Mouse (Mus musculus) CH12.LX (cell line): ENCODE results near the gene Col23a1. TPM values are rescaled to one million over a fixed set of nuclear protein-coding genes. Genes with fewer than 3 reads are reported as not detected.

ENCODE experiments used
- DNase-seq: peaks from one replicate; pipeline ENCODE4 v3.0.0-alpha.2; 2013; ENCODE audit errors: extremely low read depth
- H3K27ac ChIP-seq: 2 replicates; pipeline ENCODE4 v1.5.1; 2012; ENCODE audit warnings: low read depth, mild to moderate bottlenecking, control low read depth, moderate library complexity; ENCODE audit not compliant: insufficient read depth
- H3K27me3 ChIP-seq: replicated peaks from 2 replicates; pipeline ENCODE3; 2012; ENCODE audit warnings: inconsistent platforms
- H3K36me3 ChIP-seq, 2 experiments: replicated peaks in 1 of 2; 2 replicates each; pipeline versions ENCODE3 to v1.6.1; 2012; ENCODE audit warnings: inconsistent platforms in 1 of 2, low read length in 1 of 2, mild to moderate bottlenecking in 1 of 2, mixed read lengths in 1 of 2, moderate library complexity in 1 of 2; ENCODE audit not compliant: control insufficient read depth in 1 of 2, insufficient read depth in 1 of 2
- H3K4me1 ChIP-seq, 2 experiments: 2 replicates each; pipeline ENCODE4 v1.6.1; 2012; ENCODE audit warnings: inconsistent platforms in 1 of 2, moderate library complexity in 1 of 2; ENCODE audit not compliant: insufficient read depth in 2 of 2, control insufficient read depth in 1 of 2
- H3K4me2 ChIP-seq: 2 replicates; pipeline ENCODE4 v1.6.1; 2012; ENCODE audit warnings: low read depth, mild to moderate bottlenecking, control low read depth; ENCODE audit not compliant: poor library complexity, insufficient read depth, severe bottlenecking
- H3K4me3 ChIP-seq, 3 experiments: fragments of 150-350 bp in 1 of 3; sonication (generic) in 1 of 3; replicated peaks in 1 of 3; 2 replicates each; pipeline versions ENCODE3 to v1.5.1; 2011 to 2012; ENCODE audit warnings: low read depth in 2 of 3, low read length in 2 of 3, mild to moderate bottlenecking in 2 of 3, moderate library complexity in 2 of 3, control low read depth in 1 of 3, improper control_type of control experiment in 1 of 3, inconsistent platforms in 1 of 3, mixed read lengths in 1 of 3; ENCODE audit not compliant: poor library complexity in 1 of 3
- H3K79me2 ChIP-seq: replicated peaks from 2 replicates; pipeline ENCODE4 v1.6.1; 2012; ENCODE audit warnings: mild to moderate bottlenecking, moderate library complexity; ENCODE audit not compliant: control insufficient read depth, poor library complexity, insufficient read depth, severe bottlenecking; ENCODE audit errors: extremely low read depth
- H3K9ac ChIP-seq: 2 replicates; pipeline ENCODE4 v1.6.1; 2012; ENCODE audit warnings: low read depth, mild to moderate bottlenecking, control low read depth, moderate library complexity; ENCODE audit not compliant: insufficient read depth
- H3K9me3 ChIP-seq: replicated peaks from 2 replicates; pipeline ENCODE3; 2012; ENCODE audit warnings: low read length, inconsistent platforms, mixed read lengths
- CHD1 ChIP-seq: IDR thresholded peaks from 2 replicates; pipeline ENCODE4 v1.6.1; 2012; ENCODE audit warnings: low read depth, low read length, improper control_type of control experiment, inconsistent platforms
- CTCF ChIP-seq, 2 experiments: IDR thresholded peaks in 1 of 2; conservative IDR thresholded peaks in 1 of 2; 2 replicates each; pipeline ENCODE4 v1.5.1; 2011 to 2012; ENCODE audit warnings: low read depth in 2 of 2, low read length in 2 of 2, improper control_type of control experiment in 1 of 2, inconsistent platforms in 1 of 2, mild to moderate bottlenecking in 1 of 2, moderate library complexity in 1 of 2
- E2F4 ChIP-seq: IDR thresholded peaks from 2 replicates; pipeline ENCODE4 v1.6.1; 2011; ENCODE audit warnings: low read depth, low read length, improper control_type of control experiment; ENCODE audit not compliant: insufficient replicate concordance
- ELF1 ChIP-seq: IDR thresholded peaks from 2 replicates; pipeline ENCODE4 v1.6.1; 2014; ENCODE audit warnings: low read depth, mild to moderate bottlenecking, inconsistent platforms, low read length, improper control_type of control experiment
- ETS1 ChIP-seq: conservative IDR thresholded peaks from 2 replicates; pipeline ENCODE4 v1.6.1; 2012; ENCODE audit warnings: low read depth, mild to moderate bottlenecking, inconsistent platforms, low read length, improper control_type of control experiment, moderate library complexity
- GABPA ChIP-seq: IDR thresholded peaks from 2 replicates; pipeline ENCODE4 v1.6.1; 2012; ENCODE audit warnings: low read depth, low read length, improper control_type of control experiment, inconsistent platforms; ENCODE audit not compliant: insufficient replicate concordance
- IRF4 ChIP-seq: IDR thresholded peaks from 2 replicates; pipeline ENCODE4 v1.6.1; 2014; ENCODE audit warnings: low read depth, mild to moderate bottlenecking, inconsistent platforms, low read length, improper control_type of control experiment
- MAFK ChIP-seq: IDR thresholded peaks from 2 replicates; pipeline ENCODE4 v1.6.1; 2011; ENCODE audit warnings: low read length, improper control_type of control experiment; ENCODE audit not compliant: insufficient replicate concordance
- MEF2A ChIP-seq: IDR thresholded peaks from 2 replicates; pipeline ENCODE4 v1.6.1; 2014; ENCODE audit warnings: low read depth, mild to moderate bottlenecking, inconsistent platforms, low read length, improper control_type of control experiment, borderline replicate concordance
- MYC ChIP-seq: IDR thresholded peaks from 2 replicates; pipeline ENCODE4 v1.6.1; 2011; ENCODE audit warnings: low read depth, mild to moderate bottlenecking, improper control_type of control experiment, low read length
- NELFE ChIP-seq: IDR thresholded peaks from 2 replicates; pipeline ENCODE4 v1.6.1; 2011; ENCODE audit warnings: low read depth, low read length, improper control_type of control experiment
- NRF1 ChIP-seq: IDR thresholded peaks from 2 replicates; pipeline ENCODE4 v1.6.1; 2014; ENCODE audit warnings: low read depth, mild to moderate bottlenecking, inconsistent platforms, low read length, improper control_type of control experiment, moderate library complexity
- POLR2A ChIP-seq: IDR thresholded peaks from 2 replicates; pipeline ENCODE4 v1.6.1; 2011; ENCODE audit warnings: low read depth, mild to moderate bottlenecking, improper control_type of control experiment, low read length
- POLR2AphosphoS2 ChIP-seq: IDR thresholded peaks from 2 replicates; pipeline ENCODE4 v1.6.1; 2011; ENCODE audit warnings: low read depth, low read length, improper control_type of control experiment
- SIN3A ChIP-seq: IDR thresholded peaks from 2 replicates; pipeline ENCODE4 v1.6.1; 2012; ENCODE audit warnings: low read length, improper control_type of control experiment, inconsistent platforms
- TBP ChIP-seq: conservative IDR thresholded peaks from 2 replicates; pipeline ENCODE4 v1.6.1; 2011; ENCODE audit warnings: low read depth, low read length, improper control_type of control experiment
- TCF12 ChIP-seq: IDR thresholded peaks from 2 replicates; pipeline ENCODE4 v1.6.1; 2014; ENCODE audit warnings: low read depth, mild to moderate bottlenecking, inconsistent platforms, low read length, improper control_type of control experiment
- USF1 ChIP-seq: IDR thresholded peaks from 2 replicates; pipeline ENCODE4 v1.6.1; 2014; ENCODE audit warnings: low read depth, mild to moderate bottlenecking, inconsistent platforms, low read length, improper control_type of control experiment
- USF2 ChIP-seq: conservative IDR thresholded peaks from 2 replicates; pipeline ENCODE4 v1.6.1; 2011; ENCODE audit warnings: low read depth, low read length, improper control_type of control experiment
- ZKSCAN1 ChIP-seq: IDR thresholded peaks from 2 replicates; pipeline ENCODE4 v1.6.1; 2012; ENCODE audit warnings: low read depth, inconsistent platforms, low read length, improper control_type of control experiment, borderline replicate concordance
- ZMIZ1 ChIP-seq: IDR thresholded peaks from 2 replicates; pipeline ENCODE4 v1.6.1; 2012; ENCODE audit warnings: low read depth, mild to moderate bottlenecking, inconsistent platforms, low read length, improper control_type of control experiment
- dilution Hi-C: fragments of 300-500 bp; cut with MboI; formaldehyde crosslinking; loops from 2 replicates; pipeline ENCODE4 v1.14.3; 2020; ENCODE audit warnings: low sequenced_read_pairs; ENCODE audit not compliant: extremely low pct_unique_long_range_greater_than_20kb, extremely low pct_ligation_motif_present
- in situ Hi-C: fragments of 300-500 bp; cut with MboI; formaldehyde crosslinking; loops from 3 replicates; pipeline ENCODE4 v1.14.3; 2019; ENCODE audit warnings: low sequenced_read_pairs, low pct_ligation_motif_present, low pct_unique_long_range_greater_than_20kb, mixed read lengths
- polyA plus RNA-seq: library from polyadenylated mRNA; unstranded; fragments of >175 nt; gene quantifications from 2 replicates; pipeline ENCODE4 v1.2.1, GENCODE M21; 2012; ENCODE audit warnings: low read depth; ENCODE audit not compliant: insufficient read length
- total RNA-seq, 2 experiments: library from RNA; depleted of rRNA; stranded (reverse); fragments of 300-350 nt in 1 of 2; fragments of >200 nt in 1 of 2; gene quantifications; 2 replicates each; pipeline ENCODE4 v1.2.3; 2012 to 2014

The Col23a1 gene
- total and polyA plus RNA-seq, 3 experiments = 0.04 to 0.20 (median 0.08) TPM

DNA sequence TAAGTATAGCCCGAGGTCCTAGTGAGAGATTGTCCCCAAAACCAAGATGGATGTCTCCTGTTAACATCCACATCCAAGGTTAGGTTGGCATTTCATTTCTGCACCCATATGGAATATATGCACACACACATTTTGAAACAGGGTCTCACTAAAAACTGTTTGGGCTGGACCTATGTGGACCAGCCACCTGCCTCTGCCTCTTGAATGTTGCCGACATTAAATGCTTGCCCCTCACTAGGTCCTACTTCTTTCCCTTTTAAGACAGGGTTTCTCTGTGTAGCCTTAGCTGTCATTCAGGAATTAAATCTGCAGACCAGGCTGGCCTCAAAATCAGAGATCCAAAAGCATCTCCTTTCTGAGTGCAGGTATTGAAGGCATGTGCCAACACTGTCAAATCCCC lies 307.8 kb downstream of the Col23a1 start:
- in situ Hi-C loops = no loop called here
- peaks cover 91 to 98% of the 10 kb centered on the region in 2 experiments for H3K36me3 ChIP-seq
- peaks cover 2 to 37% of the 10 kb centered on the region in 2 experiments; a peak in 2 of 4 replicates for H3K4me1 ChIP-seq
- H3K27me3 ChIP-seq = no peaks in the 10 kb centered on the region
- H3K4me3 ChIP-seq = no peak overlapping the region
- H3K9ac ChIP-seq = no peak overlapping the region
- no peak overlapping the region for H3K27ac ChIP-seq
- H3K79me2 ChIP-seq = peaks cover 25% of the 10 kb centered on the region
- DNase-seq = no peak
- TF ChIP-seq POLR2AphosphoS2 = peak; percentile 73
- no peak; the same call in 1 of the 2 replicates for TF ChIP-seq POLR2A
- peak; percentile 1; the same call in 1 of the 2 replicates for TF ChIP-seq ZMIZ1
- TF ChIP-seq ETS1 = no peak
- TF ChIP-seq, all 38 proteins: peak for 2
- Histone ChIP-seq H3K9me3 (no peaks in the 10 kb centered on the region), H3K4me2 (no peak overlapping the region)
- dilution Hi-C loops = no loop called here

DNA sequence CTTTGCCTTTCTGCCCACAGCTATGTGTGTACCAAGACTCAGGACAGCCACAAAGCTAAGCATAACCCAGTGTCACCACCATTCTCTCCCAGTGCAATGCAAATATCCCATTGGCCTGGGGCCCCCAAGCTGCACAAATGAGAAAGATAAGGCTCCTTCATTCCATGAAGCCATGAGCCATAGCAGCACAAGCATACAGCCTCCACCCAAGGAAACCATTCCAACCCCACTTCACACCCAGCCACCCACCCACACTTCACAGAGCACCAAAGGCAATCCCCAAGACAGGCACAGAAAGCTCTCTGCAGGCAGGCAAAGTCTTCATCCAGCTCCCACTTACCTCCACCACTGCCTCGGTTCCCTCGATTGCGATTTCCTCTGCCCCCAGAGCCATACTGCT lies 312.5 kb downstream of the Col23a1 start:
- Histone ChIP-seq H3K4me1 (peaks cover 6 to 61% of the 10 kb centered on the region in 2 experiments), H3K9me3 (no peaks in the 10 kb centered on the region), H3K27ac (no peak overlapping the region), H3K4me2 (no peak overlapping the region), H3K9ac (no peak overlapping the region), H3K27me3 (no peaks in the 10 kb centered on the region), H3K79me2 (peaks cover 65% of the 10 kb centered on the region), H3K4me3 (no peak overlapping the region), H3K36me3 (peaks cover 78 to 86% of the 10 kb centered on the region in 2 experiments)
- dilution Hi-C loops = no loop called here
- in situ Hi-C loops = no loop called here
- DNase-seq = no peak
- TF ChIP-seq NELFE (peak; percentile 47; the same call in 1 of the 2 replicates), SIN3A (no peak), E2F4 (no peak), ZMIZ1 (peak; percentile 54; the same call in 1 of the 2 replicates), USF2 (no peak)

DNA sequence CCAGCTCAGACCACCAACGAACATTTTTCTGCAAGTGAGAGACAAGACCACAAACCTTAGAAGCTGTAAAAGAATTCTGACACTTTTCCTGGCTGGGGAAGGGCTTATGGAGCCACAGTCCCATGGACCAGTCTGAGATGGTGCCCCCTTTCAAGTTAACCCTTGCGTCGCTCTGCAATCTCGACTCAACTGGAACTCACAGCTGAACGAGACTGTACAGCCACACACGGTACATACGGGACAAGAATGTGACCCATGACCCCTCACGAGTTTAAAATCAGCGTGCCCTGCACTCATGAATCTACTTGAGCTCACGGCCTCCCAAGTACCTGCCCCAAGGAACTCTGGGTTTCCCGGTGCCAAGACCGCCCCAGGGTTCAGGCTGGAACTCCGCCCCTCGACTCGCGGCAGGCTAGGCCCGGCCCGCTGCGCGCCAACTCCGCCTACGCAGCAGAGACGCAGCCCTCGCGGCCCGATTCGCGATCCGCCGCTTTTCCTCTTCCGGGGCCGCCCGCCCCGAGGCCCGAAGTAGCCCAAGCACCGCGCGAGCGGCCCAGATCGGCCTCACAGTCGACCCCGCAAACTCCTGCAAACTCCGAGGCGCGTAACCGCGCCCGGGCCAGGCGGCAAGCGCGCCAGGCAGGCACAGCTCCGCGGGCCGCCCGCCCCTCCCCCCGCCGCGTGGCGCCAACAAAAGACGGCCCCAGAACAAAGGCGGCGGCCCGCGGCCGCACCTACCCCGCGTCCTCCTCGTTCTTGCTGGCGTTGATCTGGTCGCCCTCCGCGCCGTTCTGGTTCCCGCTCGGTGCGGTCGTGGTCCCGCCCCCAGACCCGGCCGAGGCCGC lies 316.1 kb downstream of the Col23a1 start:
- peaks cover 6 to 54% of the 10 kb centered on the region in 2 experiments for H3K4me1 ChIP-seq
- in situ Hi-C loops (no loop called here), dilution Hi-C loops (no loop called here)
- H3K27ac ChIP-seq = peak overlapping the region; percentile 79
- peak overlapping the region; percentile 84 for H3K4me2 ChIP-seq
- H3K79me2 ChIP-seq = peaks cover 55% of the 10 kb centered on the region
- DNase-seq = peak; percentile 80
- peaks cover 44 to 51% of the 10 kb centered on the region in 2 experiments for H3K36me3 ChIP-seq
- no peaks in the 10 kb centered on the region for H3K27me3 ChIP-seq
- H3K9me3 ChIP-seq = no peaks in the 10 kb centered on the region
- peak overlapping the region; percentile 94 for H3K9ac ChIP-seq
- peak overlapping the region; percentile 88 to 99 (median 97) for H3K4me3 ChIP-seq
- TF ChIP-seq POLR2A = peak; percentile 64
- peak; percentile 80 for TF ChIP-seq NRF1
- 0 out of 2 replicates have a peak, but pooled peaks have one; percentile 16 for TF ChIP-seq TBP
- peak; percentile 83 for TF ChIP-seq SIN3A
- TF ChIP-seq E2F4 = no peak
- TF ChIP-seq POLR2AphosphoS2 = peak; percentile 74; the same call in 1 of the 2 replicates
- TF ChIP-seq ETS1 = no peak
- TF ChIP-seq MEF2A = no peak; the same call in 1 of the 2 replicates
- TF ChIP-seq USF1 = no peak
- TF ChIP-seq MAFK = no peak
- TF ChIP-seq MYC = peak; percentile 57; the same call in 1 of the 2 replicates
- no peak for TF ChIP-seq CTCF (conservative IDR thresholded peaks at IDR 0.05 in 1 of 2, IDR thresholded peaks at IDR 0.05 in 1 of 2; ENCODE audit: low read depth in 2 of 2, low read length in 2 of 2)
- peak; percentile 60; the same call in 1 of the 2 replicates for TF ChIP-seq ZMIZ1
- no peak for TF ChIP-seq ZKSCAN1
- TF ChIP-seq GABPA = no peak
- TF ChIP-seq IRF4 = peak; percentile 18
- 0 out of 2 replicates have a peak, but pooled peaks have one; percentile 38 for TF ChIP-seq CHD1
- peak; percentile 69; the same call in 1 of the 2 replicates for TF ChIP-seq TCF12
- no peak; the same call in 1 of the 2 replicates for TF ChIP-seq NELFE
- TF ChIP-seq ELF1 = peak; percentile 86
